Mouse (Mus musculus): ENCODE results near the gene Taar8c. TPM values are rescaled to one million over a fixed set of nuclear protein-coding genes. Genes with fewer than 3 reads are reported as not detected.
A peak's percentile ranks its signal among the peaks of the same experiment; 100 is the strongest.
"Not testable (repeated sequence)": the region's sequence is repeated elsewhere in the genome, so short reads cannot be mapped to it uniquely, and the experiment has no call there.

Gene Taar8c
- polyA plus RNA-seq (2012; fragmentation: generic; extraction: Trizol) = not detected
- long read RNA-seq, experiment 1 = 0 reads
- long read RNA-seq, experiment 2 = 0 reads

- H3K27me3 ChIP-seq (ENCODE audit: control insufficient read depth, insufficient read depth, insufficient read length); H3K36me3 ChIP-seq (ENCODE audit: control insufficient read depth, insufficient read depth); H3K4me3 ChIP-seq (ENCODE audit: insufficient read depth, poor library complexity, severe bottlenecking); H3K79me3 ChIP-seq (ENCODE audit: low read depth); H3K79me2 ChIP-seq (ENCODE audit: control insufficient read depth, insufficient read depth); H3ac ChIP-seq (ENCODE audit: control insufficient read depth, insufficient read length, low read depth): not testable (repeated sequence)
Observed at GRCm38 (mm10) chr10:24101812-24102211, at the start of gene Taar8c. Gene Taar8c (minus strand): TSS chr10:24101912.

- Histone ChIP-seq H3K79me2 (ENCODE audit: control insufficient read depth, insufficient read depth) (no peaks in the 10 kb centered on the region), H3K27me3 (ENCODE audit: control insufficient read depth, insufficient read depth, insufficient read length) (no peaks in the 10 kb centered on the region), H3ac (ENCODE audit: control insufficient read depth, insufficient read length, low read depth) (no peak overlapping the region), H3K79me3 (ENCODE audit: low read depth) (no peaks in the 10 kb centered on the region), H3K4me3 (ENCODE audit: insufficient read depth, poor library complexity, severe bottlenecking) (no peak overlapping the region), H3K36me3 (ENCODE audit: control insufficient read depth, insufficient read depth) (no peaks in the 10 kb centered on the region)
- no peak for TF ChIP-seq CEBPB (IDR thresholded peaks at IDR 0.05; ENCODE audit: low read depth)
- TF ChIP-seq MAX (IDR thresholded peaks at IDR 0.05) = no peak
- no peak for TF ChIP-seq FOSL1 (IDR thresholded peaks at IDR 0.05; ENCODE audit: insufficient read depth, low read length, poor library complexity, severe bottlenecking)
- TF ChIP-seq MYOG (IDR thresholded peaks at IDR 0.05; ENCODE audit: control insufficient read depth, extremely low read depth, insufficient read length) = no peak
- TF ChIP-seq USF1 (IDR thresholded peaks at IDR 0.05; ENCODE audit: low read depth) = no peak
- no peak for TF ChIP-seq CTCF (IDR thresholded peaks at IDR 0.05; ENCODE audit: control insufficient read depth, insufficient read depth, insufficient read length)
- no peak for TF ChIP-seq MYOD1 (IDR thresholded peaks at IDR 0.05; ENCODE audit: control insufficient read depth, insufficient read length, low read depth)
Observed at GRCm38 (mm10) chr10:24150086-24150485, 48.4 kb upstream of the Taar8c start.

GRCm38 (mm10) chr10:24149135-24149781, 47.5 kb upstream of the Taar8c start, which contains the start of gene Stx7:
Gene Stx7 (plus strand): TSS chr10:24149302.
- no peaks in the 10 kb centered on the region for H3K79me3 ChIP-seq (ENCODE audit: low read depth)
- no peaks in the 10 kb centered on the region for H3K36me3 ChIP-seq (ENCODE audit: control insufficient read depth, insufficient read depth)
- no peaks in the 10 kb centered on the region for H3K79me2 ChIP-seq (ENCODE audit: control insufficient read depth, insufficient read depth)
- H3K4me3 ChIP-seq (ENCODE audit: insufficient read depth, poor library complexity, severe bottlenecking) = peak within 1 kb of the TSS; percentile 74
- H3ac ChIP-seq (ENCODE audit: control insufficient read depth, insufficient read length, low read depth) = peak within 1 kb of the TSS; percentile 71
- no peaks in the 10 kb centered on the region for H3K27me3 ChIP-seq (ENCODE audit: control insufficient read depth, insufficient read depth, insufficient read length)
- TF ChIP-seq CTCF (IDR thresholded peaks at IDR 0.05; ENCODE audit: control insufficient read depth, insufficient read depth, insufficient read length) = no peak
- no peak for TF ChIP-seq FOSL1 (IDR thresholded peaks at IDR 0.05; ENCODE audit: insufficient read depth, low read length, poor library complexity, severe bottlenecking)
- TF ChIP-seq USF1 (IDR thresholded peaks at IDR 0.05; ENCODE audit: low read depth) = no peak
- TF ChIP-seq MAX (IDR thresholded peaks at IDR 0.05) = no peak
- TF ChIP-seq MYOG (IDR thresholded peaks at IDR 0.05; ENCODE audit: control insufficient read depth, extremely low read depth, insufficient read length) = no peak
- TF ChIP-seq CEBPB (IDR thresholded peaks at IDR 0.05; ENCODE audit: low read depth) = no peak

GRCm38 (mm10) chr10:24142735-24143134, 41.0 kb upstream of the Taar8c start:
- no peaks in the 10 kb centered on the region for H3K79me2 ChIP-seq (ENCODE audit: control insufficient read depth, insufficient read depth)
- H3K79me3 ChIP-seq (ENCODE audit: low read depth) = no peaks in the 10 kb centered on the region
- peaks cover 9% of the 10 kb centered on the region for H3K27me3 ChIP-seq (ENCODE audit: control insufficient read depth, insufficient read depth, insufficient read length)
- H3K4me3 ChIP-seq (ENCODE audit: insufficient read depth, poor library complexity, severe bottlenecking) = no peak overlapping the region
- TF ChIP-seq USF1 (IDR thresholded peaks at IDR 0.05; ENCODE audit: low read depth) (no peak), MAX (IDR thresholded peaks at IDR 0.05) (no peak), CEBPB (IDR thresholded peaks at IDR 0.05; ENCODE audit: low read depth) (no peak), MYOD1 (IDR thresholded peaks at IDR 0.05; ENCODE audit: control insufficient read depth, insufficient read length, low read depth) (no peak), CTCF (IDR thresholded peaks at IDR 0.05; ENCODE audit: control insufficient read depth, insufficient read depth, insufficient read length) (no peak), FOSL1 (IDR thresholded peaks at IDR 0.05; ENCODE audit: insufficient read depth, low read length, poor library complexity, severe bottlenecking) (no peak)
- H3ac ChIP-seq (ENCODE audit: control insufficient read depth, insufficient read length, low read depth) = no peak overlapping the region
- H3K36me3 ChIP-seq (ENCODE audit: control insufficient read depth, insufficient read depth) = no peaks in the 10 kb centered on the region

GRCm38 (mm10) chr10:24138623-24139261, 37.0 kb upstream of the Taar8c start:
- peaks cover 9% of the 10 kb centered on the region for H3K27me3 ChIP-seq (ENCODE audit: control insufficient read depth, insufficient read depth, insufficient read length)
- H3K79me2 ChIP-seq (ENCODE audit: control insufficient read depth, insufficient read depth) = no peaks in the 10 kb centered on the region
- no peaks in the 10 kb centered on the region for H3K79me3 ChIP-seq (ENCODE audit: low read depth)
- H3ac ChIP-seq (ENCODE audit: control insufficient read depth, insufficient read length, low read depth) = no peak overlapping the region
- TF ChIP-seq CEBPB (IDR thresholded peaks at IDR 0.05; ENCODE audit: low read depth) (no peak), MYOG (IDR thresholded peaks at IDR 0.05; ENCODE audit: control insufficient read depth, extremely low read depth, insufficient read length) (no peak), CTCF (IDR thresholded peaks at IDR 0.05; ENCODE audit: control insufficient read depth, insufficient read depth, insufficient read length) (no peak), FOSL1 (IDR thresholded peaks at IDR 0.05; ENCODE audit: insufficient read depth, low read length, poor library complexity, severe bottlenecking) (no peak)
- no peak overlapping the region for H3K4me3 ChIP-seq (ENCODE audit: insufficient read depth, poor library complexity, severe bottlenecking)
- no peaks in the 10 kb centered on the region for H3K36me3 ChIP-seq (ENCODE audit: control insufficient read depth, insufficient read depth)

- Histone ChIP-seq H3K79me2 (ENCODE audit: control insufficient read depth, insufficient read depth) (no peaks in the 10 kb centered on the region), H3K27me3 (ENCODE audit: control insufficient read depth, insufficient read depth, insufficient read length) (no peaks in the 10 kb centered on the region), H3K79me3 (ENCODE audit: low read depth) (no peaks in the 10 kb centered on the region), H3ac (ENCODE audit: control insufficient read depth, insufficient read length, low read depth) (no peak overlapping the region), H3K36me3 (ENCODE audit: control insufficient read depth, insufficient read depth) (no peaks in the 10 kb centered on the region), H3K4me3 (ENCODE audit: insufficient read depth, poor library complexity, severe bottlenecking) (no peak overlapping the region)
- TF ChIP-seq MYOD1 (IDR thresholded peaks at IDR 0.05; ENCODE audit: control insufficient read depth, insufficient read length, low read depth) (no peak), MYOG (IDR thresholded peaks at IDR 0.05; ENCODE audit: control insufficient read depth, extremely low read depth, insufficient read length) (no peak), CTCF (IDR thresholded peaks at IDR 0.05; ENCODE audit: control insufficient read depth, insufficient read depth, insufficient read length) (no peak), CEBPB (IDR thresholded peaks at IDR 0.05; ENCODE audit: low read depth) (no peak), MAX (IDR thresholded peaks at IDR 0.05) (no peak), USF1 (IDR thresholded peaks at IDR 0.05; ENCODE audit: low read depth) (no peak), FOSL1 (IDR thresholded peaks at IDR 0.05; ENCODE audit: insufficient read depth, low read length, poor library complexity, severe bottlenecking) (no peak)
Observed at GRCm38 (mm10) chr10:24134071-24134645, 32.4 kb upstream of the Taar8c start.
